Mouse (Mus musculus): ENCODE results near the gene Pla2g4e. TPM values are rescaled to one million over a fixed set of nuclear protein-coding genes. Genes with fewer than 3 reads are reported as not detected.

Pla2g4e gene
- total RNA-seq, 2 experiments from 2014 or later, result 3.6 to 3.8 TPM

DNA sequence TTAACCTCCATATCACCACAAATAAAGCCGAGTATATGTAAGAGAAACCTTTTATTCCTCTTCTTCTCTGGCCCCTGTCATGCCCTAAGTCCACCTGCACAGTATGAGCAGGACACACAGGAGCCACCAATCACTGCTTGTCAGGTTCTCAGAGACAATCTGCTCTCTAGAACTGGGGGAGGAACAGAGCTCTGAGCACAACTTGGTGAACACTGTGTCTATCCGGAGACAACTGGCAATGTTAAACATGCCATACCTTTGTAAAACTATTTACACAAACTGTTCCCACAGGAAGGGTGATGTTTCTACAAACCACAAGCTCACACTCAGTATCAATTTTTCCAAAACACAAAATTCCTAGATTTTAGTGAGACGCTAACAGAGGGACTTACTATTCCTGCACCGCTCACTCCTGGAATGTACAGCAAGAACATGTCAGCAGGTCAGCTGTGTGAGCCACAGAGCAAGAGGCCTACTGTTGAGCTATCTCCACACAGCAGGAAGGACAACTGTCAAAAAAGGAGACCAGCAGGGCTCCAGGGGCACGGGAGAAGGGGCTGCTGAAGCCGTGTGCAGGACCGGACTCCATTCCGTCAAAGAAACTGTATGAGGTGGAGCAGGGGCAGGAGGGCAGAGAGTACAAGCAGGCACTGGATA is 115.8 kb downstream of the Pla2g4e start:
- intact Hi-C loops (cut with DNase I), result loop anchor here (2.0 kb wide), 1 partner anchor 21 kb away; no protein-coding TSS in a partner anchor
- DNase-seq, result no peak

- intact Hi-C loops (cut with DNase I), result loop anchor here (2.0 kb wide), 1 partner anchor 22 kb away; no protein-coding TSS in a partner anchor
- peak; percentile 43 to 45 for DNase-seq
Observed at GRCm38 (mm10) chr2:120128611-120129051, 116.5 kb downstream of the Pla2g4e start.

DNA sequence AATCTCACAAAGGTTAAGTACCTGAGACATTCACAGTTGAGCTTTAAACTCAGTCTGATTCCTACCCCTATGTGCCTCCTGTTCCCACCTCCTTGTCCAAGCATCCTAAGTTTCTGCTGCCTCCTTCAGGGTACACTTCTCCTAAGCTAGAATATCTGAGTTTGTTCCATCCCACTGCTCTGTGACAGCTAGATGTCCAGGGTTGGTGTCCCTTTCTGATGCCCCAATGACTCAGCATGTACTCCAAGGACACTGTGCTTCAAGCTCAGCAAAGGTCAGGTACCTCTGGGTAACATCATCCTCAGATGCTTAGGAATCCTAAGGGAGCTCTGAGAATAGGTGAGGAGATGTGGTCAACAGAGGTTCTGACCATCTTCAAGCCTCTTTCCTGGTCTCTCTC is 117.1 kb downstream of the Pla2g4e start:
- no peak for DNase-seq
- intact Hi-C loops (cut with DNase I), result loop anchor here (2.0 kb wide), 1 partner anchor 23 kb away; no protein-coding TSS in a partner anchor

DNA sequence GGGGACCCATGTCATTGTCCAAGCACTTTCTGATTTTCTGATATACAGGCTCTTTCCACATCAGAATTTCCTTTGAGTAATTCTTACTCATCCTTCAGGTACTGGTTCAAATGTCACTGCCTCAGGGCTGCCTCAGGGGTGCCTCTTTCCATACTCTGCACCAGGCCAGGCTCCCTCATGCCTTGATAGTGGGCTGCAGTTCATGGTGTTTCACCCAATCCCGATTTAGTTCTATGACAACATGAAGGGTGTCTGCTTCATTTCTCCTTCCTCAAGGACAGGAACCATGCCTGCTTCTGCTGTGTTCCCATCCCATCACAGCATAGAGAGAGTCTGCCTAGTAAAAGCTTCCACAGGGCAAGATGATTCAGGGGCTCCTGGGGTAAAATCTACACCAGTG is 118.2 kb downstream of the Pla2g4e start:
- no peak for DNase-seq
- intact Hi-C loops (cut with DNase I), result no loop called here

DNA sequence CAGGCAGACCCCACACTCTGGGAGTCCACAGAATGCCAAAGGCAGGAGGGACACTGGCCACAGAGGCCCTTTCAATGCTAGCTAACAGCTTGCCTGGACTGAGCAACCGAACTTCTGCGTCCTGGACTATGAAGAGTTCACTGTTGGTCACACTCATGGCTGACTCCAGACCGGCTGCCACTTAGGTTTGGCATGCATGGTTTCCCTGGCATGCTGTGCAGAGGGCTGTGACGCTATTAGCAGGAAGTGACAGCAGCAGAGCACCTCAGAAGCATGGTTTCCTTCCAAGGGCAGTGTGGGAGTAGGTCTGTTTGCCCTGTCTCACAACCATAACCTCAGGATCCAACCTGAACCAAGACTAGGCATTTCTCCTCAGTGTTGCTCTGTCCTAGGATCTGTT is 118.7 kb downstream of the Pla2g4e start:
- DNase-seq, result peak in 1 of 2 experiments; percentile 55
- intact Hi-C loops (cut with DNase I), result no loop called here

GRCm38 (mm10) chr2:120125461-120125860 is 119.7 kb downstream of the Pla2g4e start:
- DNase-seq, result no peak
- intact Hi-C loops (cut with DNase I), result no loop called here

DNA sequence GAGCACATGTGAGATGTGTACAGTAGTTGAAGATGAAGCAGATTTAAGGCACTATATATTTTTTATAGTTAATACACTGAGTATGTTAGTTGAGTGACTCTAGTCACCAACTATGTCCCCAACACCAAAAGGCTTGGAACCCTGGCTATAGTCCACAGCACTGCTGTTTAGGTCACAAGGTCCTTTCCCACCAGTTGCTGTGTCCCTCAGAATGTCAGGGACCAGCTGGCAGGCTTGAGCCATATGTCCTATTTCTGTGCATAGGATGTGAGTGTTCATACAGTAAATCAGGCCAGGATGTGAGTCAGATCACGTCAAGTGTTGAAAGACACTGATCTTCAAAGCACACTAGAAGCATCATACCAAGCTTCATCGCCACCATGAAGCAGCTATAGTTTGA is 120.2 kb downstream of the Pla2g4e start:
- intact Hi-C loops (cut with DNase I), result no loop called here
- DNase-seq, result no peak

GRCm38 (mm10) chr2:120124096-120124495 is 121.0 kb downstream of the Pla2g4e start:
- intact Hi-C loops (cut with DNase I), result no loop called here
- no peak for DNase-seq

DNA sequence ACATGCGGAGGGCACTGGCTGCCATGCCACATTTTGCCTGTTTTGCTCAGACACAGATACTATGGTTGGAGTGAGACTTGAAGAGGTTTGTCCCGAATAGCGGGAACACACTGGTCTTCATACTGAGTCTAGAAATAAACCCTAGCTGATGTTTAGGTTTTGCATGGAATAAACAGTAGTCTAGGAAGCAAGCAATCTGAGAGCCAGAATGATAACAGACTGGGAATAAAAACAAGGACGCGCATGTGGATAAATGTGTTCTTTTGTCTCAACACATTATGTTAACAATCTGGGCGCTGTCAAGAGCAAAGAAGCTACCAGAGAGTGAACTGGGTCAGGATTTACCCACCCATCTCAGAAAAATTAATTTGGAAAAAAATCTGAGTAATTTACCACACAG is 122.2 kb downstream of the Pla2g4e start:
- intact Hi-C loops (cut with DNase I), result no loop called here
- no peak for DNase-seq

DNA sequence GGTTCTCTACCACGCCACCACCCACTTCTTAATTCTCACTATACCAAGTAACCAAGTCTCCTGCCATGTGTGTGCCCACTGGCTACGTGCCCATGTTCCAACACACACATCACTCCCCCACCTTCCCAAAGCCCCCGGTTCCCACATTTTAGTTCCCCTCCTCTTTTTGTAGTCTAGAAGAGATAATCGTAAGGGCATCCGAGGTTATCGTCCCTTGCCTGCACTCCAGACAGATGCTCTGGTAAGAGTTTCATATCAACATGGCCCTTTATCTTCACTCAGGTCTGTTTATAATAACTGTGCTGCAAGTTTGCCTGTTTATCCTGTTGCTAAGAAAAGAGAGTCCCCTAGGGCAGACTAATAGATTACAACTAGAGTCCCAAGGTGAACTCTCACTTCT is 127.8 kb downstream of the Pla2g4e start:
- intact Hi-C loops (cut with DNase I), result no loop called here
- no peak for DNase-seq

Other genes starting within 250 kb of the Pla2g4e start
- 1 to 10 TPM; 7.5 to 8.8 TPM for gene Jmjd7, start 217.9 kb downstream of the Pla2g4e start, total RNA-seq (2021)
- gene Gm28042, start 217.8 kb downstream of the Pla2g4e start, total RNA-seq (2021), result 1 to 10 TPM; 1.1 to 2.1 TPM
- 1 to 10 TPM; 1.9 to 2.5 TPM for gene Pla2g4b, start 211.9 kb downstream of the Pla2g4e start, total RNA-seq (2021)
- gene Ehd4, start 90.7 kb downstream of the Pla2g4e start, total RNA-seq (2021), result 100 to 1,000 TPM; 439 to 440 TPM
- gene Pla2g4d, start 43.9 kb upstream of the Pla2g4e start, total RNA-seq (2021), result not detected
- gene Pla2g4f, start 68.8 kb upstream of the Pla2g4e start, total RNA-seq (2021), result not detected
- gene Vps39, start 107.8 kb upstream of the Pla2g4e start, total RNA-seq (2021), result 10 to 100 TPM; 26.4 to 28.9 TPM
- 10 to 100 TPM; 23.4 to 23.5 TPM for gene Ganc, start 158.6 kb upstream of the Pla2g4e start, total RNA-seq (2021)
- 10 to 100 TPM; 19.1 to 19.7 TPM for gene Tmem87a, start 158.8 kb upstream of the Pla2g4e start, total RNA-seq (2021)
- gene Capn3, start 210.7 kb upstream of the Pla2g4e start, total RNA-seq (2021), result 1 to 10 TPM; 2.0 to 2.9 TPM

Data from heart, postnatal 14 days (tissue).